Mouse (Mus musculus) megakaryocyte-erythroid progenitor cell, adult 5-6 weeks (primary cell): ENCODE measurements at regions not wholly inside any gene's neighbourhood (a gene's known extent, or its start where the extent isn't known, plus 50 kb on each side); places are given as distances from the start of the nearest gene placed in this dataset.
"Not testable (repeated sequence)": the region's sequence is repeated elsewhere in the genome, so short reads cannot be mapped to it uniquely, and the experiment has no call there.

ENCODE experiments used
- ATAC-seq: replicated peaks from 2 replicates; pipeline ENCODE4 v1.8.0; 2016; ENCODE audit warnings: mild to moderate bottlenecking, inconsistent platforms; ENCODE audit not compliant: severe bottlenecking, poor library complexity, low FRiP score, low TSS enrichment

DNA sequence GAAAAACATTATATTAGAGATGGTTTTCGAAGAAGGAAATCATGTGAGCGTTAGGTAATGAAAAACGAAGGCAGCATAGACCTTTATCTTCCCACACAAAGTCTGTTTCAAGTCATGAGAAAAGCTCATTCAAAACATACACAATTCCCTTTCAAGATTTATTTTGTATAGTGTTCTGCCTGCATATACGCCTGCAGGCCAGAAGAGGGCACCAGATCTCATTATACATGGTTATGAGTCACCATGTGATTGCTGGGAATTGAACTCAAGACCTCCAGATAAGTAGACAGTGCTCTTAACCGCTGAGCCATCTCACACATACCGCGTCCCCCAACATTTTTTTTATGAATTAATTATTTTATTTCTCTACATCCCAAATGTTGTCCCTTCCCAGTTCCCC, 578.3 kb upstream of the Ccdc54 start:
- no peak for ATAC-seq

DNA sequence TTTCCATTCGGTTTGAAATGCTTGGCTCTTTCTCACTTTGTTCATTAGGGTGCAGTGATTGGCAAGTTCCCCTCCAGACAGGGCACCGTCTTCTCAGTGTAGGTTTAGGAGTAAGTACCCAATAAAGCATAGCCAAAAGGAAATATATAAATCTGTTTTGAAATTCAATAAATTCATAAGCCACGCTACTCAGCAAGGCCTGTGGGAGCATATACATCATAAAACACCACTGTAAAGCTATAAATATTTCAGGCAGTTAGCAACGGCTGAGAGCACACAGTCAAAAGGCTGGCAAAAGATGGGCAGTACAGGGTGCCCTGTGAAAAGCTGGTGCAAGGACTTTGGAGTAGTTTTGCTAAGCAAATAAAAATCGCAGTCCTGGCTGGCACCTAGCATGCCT, 569.8 kb upstream of the Ccdc54 start:
- ATAC-seq = no peak

DNA sequence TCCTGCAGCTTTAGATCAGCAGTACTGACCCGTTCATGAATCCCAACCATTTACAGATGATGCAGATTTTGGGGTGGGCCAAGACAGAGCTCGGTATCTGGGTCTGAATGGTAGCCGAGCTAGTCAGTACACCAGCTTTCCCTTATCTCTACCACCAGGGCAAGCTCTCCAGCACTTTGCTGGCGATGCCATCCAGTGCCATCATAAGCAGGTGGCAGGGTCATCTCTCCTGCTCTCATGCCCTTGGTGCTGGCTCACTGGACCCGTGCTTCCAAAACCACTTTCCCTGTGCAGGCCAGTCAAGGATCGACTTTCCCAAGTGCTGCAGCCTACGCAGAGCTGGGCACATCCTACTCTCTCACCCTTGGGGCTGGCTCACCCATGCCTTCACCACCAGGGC, 547.6 kb upstream of the Ccdc54 start:
- no peak for ATAC-seq

DNA sequence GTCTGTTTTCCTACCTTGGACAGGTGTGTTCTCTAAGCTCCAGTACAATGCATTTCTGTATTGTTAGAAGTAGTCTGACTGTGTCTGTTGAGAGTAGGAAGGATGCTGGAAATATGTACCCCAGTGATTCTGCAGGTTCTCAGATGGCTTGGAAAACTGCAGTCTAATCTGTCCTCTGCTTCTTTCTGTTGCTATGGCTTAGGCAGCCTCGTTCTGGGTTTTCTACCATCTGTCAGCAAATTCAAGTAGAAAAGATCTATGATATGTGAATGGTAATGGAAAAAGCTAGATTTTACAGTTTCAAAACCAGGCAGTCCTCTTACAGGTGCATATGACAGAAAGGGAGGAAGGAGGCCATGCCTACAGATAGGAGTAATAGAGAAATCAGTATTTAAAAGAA, 528.9 kb upstream of the Ccdc54 start:
- ATAC-seq = no peak

DNA sequence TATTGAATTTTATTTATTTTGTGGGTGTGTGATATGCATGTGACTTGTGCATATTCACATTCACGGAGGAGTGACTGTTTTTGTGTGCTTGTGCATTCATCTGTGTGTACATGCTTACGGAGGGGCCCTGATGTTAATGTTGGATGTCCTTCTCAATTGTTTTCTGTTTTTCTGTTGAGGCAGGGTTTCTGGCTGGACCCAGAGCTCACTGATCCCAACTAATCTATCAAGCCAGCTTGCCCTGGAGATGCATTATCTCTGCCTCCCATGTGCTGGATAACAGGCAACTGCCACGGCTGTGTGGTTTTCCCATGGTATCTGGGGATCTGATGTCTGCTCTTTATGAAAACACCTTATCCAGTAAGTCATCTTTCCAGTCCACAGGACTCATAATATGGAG, 527.4 kb upstream of the Ccdc54 start:
- peak; percentile 74 for ATAC-seq

DNA sequence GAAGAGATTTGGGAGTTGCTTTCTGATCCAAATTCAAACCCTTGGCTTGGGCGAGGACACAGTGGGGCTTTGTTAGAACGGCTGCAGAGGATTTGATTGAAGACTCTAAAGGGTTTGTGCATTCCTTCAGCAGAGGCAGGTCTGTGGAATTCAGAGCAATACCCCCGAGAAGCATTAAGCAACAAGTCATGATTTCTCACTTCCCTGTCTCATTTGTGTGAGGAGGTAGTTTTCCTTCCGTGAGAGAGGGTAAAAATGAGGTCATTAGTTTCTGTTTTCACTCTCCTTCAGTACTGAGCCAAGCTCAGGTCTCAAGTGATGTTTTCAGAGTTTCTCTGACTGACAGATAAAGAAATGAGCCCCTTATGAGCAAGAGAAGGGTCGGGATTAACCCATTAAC, 526.9 kb upstream of the Ccdc54 start:
- ATAC-seq = no peak

DNA sequence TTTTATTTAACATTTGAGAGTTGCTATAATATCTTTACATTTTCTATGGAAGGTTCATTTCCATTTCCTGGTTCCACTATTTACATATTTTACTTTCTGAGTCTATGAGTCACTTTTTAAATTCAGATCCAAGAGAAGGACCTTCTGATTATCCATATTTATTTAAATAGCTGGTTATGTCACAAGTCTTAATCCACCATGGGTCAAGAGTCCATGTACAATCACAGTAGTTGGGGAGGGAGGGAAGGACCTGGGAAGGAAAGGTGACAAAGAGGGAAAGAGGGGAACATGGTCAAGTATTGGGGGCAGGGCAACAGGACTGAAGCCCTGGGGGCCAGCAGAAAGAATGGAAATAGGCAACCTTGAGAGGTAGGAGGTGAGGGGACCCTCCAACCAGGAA, 518.9 kb upstream of the Ccdc54 start:
- no peak for ATAC-seq

DNA sequence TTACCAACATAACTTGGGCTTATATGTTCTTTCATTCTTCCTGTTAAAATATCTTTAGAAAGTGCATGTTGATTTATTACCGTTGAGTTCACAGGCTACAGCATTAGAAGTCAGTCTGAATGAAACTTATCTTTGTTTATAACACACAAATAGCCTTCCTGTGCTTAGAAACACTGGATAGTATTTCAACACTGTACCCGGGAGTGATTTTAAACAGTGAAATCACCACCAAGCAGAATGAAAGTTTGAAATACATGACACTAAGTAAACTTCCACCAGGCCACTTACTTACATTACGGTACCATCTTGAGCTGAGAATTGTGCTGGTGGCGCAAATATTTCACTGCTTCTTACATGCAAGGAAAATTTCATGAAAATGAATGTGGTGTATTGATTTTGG, 516.5 kb upstream of the Ccdc54 start:
- no peak for ATAC-seq

DNA sequence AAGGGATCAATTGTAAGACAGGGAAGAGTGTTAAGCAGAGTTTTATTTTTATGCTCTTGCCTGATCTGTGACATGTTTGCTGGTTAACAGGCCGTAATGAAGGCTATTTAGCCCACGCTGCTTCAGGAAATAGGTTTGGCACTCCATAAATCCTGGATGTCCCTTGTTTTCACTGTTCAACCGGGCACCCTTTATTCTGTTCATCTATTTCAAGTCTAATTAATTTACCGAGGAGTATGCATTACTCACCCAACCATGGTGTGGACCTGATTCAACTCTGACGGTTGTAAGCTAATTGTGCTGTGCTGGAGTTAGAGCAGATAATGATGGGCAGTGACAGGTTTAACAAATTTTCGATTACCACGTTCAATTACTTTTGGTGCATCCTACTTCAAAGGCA, 495.6 kb upstream of the Ccdc54 start:
- ATAC-seq = no peak

DNA sequence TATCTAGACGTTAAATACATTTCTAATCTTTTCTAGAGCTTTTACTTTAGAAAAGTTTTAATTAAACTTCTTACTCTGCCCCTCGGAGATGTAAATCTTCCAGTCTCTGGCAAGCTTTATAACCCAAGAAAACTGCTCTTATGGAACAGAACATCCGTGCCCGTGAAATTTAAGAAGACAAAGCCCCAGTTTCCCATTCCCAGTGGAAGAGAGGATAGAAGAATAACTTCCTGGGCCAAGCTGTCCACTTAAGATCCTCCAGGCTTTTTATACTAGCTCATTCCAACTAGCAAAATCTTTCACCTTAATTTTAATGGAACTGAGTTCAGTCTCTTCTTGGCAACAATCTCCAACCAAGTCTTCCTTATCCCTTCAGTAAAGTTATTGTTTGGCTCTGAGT, 489.2 kb upstream of the Ccdc54 start:
- ATAC-seq = no peak

DNA sequence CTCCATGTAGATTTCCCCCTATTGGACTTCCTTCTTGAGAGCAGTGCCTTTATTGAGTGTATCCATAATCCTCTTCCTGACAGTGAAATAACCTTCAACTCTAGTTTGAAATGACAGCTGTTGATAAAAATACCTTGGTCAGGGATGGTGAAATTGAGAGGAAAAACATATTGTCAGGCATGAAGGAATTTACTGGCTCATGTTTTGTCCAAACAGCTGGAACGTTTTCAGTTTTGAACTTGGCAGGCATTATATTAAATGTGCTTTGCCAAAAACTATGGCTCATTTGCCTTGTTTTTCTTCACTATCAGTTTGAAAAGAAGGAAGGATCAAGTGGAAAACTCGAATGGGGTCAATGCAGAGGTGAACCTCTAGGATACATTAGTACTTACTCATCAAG, 457.7 kb upstream of the Ccdc54 start:
- no peak for ATAC-seq

DNA sequence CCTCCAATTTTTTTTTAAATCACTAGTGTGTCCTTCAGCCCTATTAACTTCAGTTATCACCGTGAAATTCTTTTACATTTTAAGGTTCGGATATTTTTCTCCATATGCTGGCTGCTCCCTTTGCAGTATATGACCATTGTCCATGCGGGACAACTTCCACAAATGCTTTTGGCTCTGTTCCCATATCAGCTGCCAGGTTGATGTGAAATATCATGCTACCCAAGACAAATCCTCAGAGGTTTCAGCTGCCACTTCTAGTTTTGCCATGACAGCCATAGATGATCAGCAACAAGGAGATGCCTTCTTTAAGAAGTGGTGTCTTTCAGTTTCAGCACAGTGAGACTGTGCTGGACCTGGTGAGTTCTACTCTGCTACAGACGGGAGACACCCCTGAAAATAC, 457.2 kb upstream of the Ccdc54 start:
- no peak for ATAC-seq

DNA sequence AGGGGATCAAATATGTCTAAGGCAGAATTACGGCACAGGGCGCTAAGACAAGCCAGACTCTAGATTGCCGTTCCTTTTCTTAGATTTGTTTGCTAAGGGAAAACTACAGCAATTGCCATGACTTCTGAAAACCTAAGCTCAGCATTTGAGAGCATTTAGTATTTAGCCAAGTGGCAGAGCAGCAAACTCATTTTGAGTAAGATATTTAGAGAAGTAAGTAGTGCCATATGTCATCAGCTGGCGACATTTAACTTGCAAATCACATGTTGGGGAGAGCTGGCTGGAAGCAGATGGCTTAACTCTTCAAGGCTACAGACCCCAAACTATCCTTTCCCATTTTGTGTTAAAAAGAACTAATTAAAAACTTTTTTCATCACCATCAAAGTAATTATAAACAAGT, 450.4 kb upstream of the Ccdc54 start:
- no peak for ATAC-seq

DNA sequence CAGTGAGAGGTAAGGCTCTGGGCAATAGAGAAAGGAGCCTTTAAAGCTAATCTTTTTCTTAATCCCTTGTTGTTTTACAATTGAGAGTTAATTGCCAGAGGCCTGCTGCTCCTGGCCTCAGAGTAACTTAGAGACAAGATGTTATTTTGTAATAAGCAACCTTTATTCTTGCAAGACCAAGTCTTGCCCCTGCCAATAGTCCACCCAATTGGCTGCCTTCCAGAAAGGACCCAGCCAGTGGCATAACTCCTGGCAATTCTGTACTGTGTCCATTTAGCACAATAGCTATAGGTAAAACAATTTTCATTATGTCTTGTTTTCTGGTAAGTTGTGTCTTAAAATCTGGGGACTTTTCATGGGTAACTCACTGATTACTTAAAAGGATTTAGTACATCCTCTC, 411.9 kb upstream of the Ccdc54 start:
- no peak for ATAC-seq

DNA sequence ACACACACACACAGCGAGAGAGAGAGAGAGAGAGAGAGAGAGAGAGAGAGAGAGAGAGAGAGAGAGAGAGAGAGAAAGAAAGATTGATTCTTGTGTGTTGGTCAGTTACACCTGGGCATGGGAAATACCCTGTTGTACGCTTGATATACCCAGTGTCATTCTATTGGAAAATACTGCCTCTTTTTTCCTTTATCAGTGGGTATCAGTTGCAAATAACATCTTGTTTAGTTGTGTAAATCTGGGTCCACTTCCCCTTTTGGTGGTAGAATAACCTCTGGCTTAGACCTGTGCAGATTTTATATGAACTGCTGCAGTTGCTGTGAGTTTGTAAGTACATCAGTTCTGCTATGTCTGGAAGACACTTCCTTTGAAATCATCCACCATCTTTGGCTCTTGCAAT, 373.4 kb upstream of the Ccdc54 start:
- no peak for ATAC-seq

DNA sequence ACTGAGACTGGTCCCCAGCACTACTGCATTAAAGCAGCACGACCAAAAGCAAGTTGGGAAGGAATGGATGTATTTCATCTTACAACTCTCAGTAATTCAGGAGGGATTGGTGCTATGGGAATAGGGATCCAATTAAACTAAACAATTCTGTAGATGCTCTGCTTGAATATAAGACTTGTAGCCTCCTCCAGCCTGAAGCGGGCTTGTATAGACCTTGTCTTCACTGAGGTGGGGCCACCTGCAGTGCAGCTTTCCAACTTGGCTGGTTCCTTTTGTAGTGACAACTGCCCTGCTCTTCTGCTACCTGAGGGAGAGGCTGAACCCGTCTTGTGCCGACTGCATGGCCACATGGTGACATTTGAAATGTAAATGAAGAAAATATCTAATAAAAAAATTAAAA, 353.1 kb upstream of the Ccdc54 start:
- ATAC-seq = no peak

DNA sequence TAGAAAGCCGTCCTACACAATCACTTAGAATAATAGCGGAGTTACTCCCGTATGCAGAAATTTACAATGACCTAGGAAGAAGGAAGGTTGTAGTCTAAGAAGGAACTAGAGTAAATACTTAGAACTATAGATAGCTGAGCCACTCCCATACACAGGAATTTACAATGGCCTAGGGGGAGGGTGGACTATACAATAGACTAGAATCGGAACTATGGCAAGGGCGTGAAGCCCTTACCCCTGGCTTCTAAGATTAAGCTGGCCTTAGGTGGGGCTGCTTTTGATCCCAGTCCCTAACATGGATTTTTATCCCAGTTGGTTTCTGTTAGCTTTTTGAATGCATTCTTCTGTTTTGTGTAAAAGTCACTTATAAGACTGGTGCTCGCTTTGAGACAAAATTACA, 352.6 kb upstream of the Ccdc54 start:
- not testable (repeated sequence) for ATAC-seq

DNA sequence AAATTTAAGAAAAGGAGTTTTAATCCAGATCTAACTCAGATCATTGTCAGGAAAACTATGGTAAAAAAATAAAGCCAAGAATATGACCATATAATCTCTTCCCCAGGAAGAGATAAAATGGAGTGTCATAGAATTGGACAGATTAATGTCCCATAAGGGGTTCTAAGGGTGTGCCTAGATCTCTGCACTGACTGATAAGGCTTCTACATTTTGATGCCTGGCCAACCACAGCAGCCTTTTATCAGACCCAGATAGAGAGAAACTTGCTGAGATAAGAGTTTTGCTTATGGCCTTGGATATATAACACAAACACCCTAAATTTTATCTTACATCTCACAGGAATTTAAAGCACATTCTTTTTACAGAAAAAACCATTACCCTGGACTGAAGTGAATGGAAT, 351.3 kb upstream of the Ccdc54 start:
- no peak for ATAC-seq

DNA sequence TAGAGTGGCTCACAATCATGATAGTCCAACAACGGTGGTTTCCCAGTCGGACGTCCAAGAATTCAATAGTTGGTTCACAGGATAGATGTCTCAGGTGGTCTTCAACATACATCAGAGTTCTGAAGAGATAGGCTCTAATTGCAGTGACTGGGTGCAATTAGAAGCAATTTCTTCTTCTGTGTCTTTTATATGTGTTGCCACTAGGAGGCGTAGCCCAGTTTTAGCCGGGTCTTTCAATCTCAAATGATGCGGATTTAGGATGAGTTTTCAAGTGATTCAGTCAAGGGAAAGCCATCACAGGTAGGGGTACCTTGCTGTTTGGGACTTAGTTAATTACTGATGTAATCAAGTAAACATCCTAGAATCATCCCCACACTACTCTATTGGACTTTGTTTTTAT, 348.4 kb upstream of the Ccdc54 start:
- ATAC-seq = no peak

DNA sequence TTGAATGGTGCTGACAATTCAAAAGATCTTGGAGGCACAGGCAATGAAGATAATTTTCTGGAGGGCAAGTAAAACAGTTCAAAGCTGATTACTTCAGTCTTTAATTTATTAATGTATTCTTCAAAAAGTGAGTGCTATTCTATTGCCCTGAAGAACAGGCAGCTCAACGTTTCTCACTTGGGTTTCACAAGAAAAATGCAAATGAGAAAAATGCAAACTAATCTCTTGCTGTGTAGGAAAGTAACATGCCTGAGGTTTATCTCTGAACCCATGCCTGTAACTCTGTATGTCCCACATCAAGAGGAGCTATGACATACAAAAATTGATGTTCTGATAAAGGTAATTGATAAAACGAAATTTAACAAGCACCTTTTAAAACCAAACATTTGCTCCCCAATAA, 316.8 kb upstream of the Ccdc54 start:
- ATAC-seq = no peak

DNA sequence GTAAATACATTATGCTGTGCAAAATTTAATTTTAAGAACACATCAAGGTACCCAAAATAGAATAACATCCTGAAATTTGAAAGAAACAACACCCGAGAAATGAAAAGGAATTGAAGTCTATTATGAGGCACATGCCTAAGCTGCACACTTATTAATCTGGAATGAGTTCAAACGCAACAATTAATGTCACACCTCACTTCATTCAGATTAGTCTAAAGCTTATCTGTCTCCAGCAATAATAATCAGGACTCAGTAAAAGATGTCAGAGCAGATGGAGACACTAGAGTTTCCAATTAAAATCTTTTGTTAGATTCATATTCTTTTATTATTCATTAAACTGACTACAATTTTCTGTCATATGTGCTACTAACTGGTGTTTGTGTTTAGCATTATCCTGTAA, 308.2 kb upstream of the Ccdc54 start:
- no peak for ATAC-seq

DNA sequence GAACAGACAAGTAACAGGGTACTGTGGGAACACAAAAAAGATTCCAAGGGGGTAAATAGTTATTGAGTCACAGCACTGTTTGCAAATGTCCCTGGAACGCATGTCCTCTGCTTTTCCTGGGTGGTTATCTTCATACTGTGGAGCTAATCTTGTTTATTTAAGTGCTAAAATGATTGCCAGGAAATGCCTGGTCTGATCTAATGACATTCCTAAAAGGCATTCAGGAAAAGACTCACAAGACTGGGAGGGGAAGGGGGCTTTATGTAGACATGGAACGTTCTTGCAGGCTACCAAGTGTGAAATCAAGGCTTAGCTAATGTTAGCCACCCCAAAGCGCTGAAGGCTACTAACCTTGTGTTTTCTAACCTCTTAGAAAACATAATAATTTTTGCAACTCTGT, 287.0 kb upstream of the Ccdc54 start:
- no peak for ATAC-seq

DNA sequence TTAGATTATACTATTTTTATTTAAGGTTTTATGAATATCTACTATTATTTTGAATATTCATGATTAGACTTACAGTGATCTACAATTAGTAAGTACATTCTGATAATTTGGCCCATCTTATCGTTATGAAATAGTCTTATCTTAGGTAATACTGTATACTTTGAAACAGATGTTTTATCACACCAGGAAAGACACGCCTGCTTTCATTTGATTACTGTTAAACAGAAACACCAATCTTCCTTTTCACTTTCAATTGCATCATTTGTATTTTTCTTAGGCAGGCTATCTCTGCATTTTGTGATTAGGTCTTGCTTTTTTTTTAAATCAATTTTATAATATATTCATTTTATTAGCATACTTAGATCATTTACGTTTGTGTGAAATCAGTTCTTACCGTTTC, 280.4 kb upstream of the Ccdc54 start:
- ATAC-seq = no peak
